Mouse (Mus musculus) urinary bladder, postnatal 0 days (tissue): ENCODE results near the gene Il1rapl2. TPM values are rescaled to one million over a fixed set of nuclear protein-coding genes. Genes with fewer than 3 reads are reported as not detected.

Experiments used
- polyA plus RNA-seq: library from polyadenylated mRNA; unstranded; fragments of >200 nt; fragmentation: Nextera tagmentation; extraction: Ambion mirVana; gene quantifications from 2 replicates; pipeline ENCODE4 v1.2.1, GENCODE M21; 2015

Gene Il1rapl2
- polyA plus RNA-seq = 0.06 and 0.11 TPM in 2 replicates

DNA sequence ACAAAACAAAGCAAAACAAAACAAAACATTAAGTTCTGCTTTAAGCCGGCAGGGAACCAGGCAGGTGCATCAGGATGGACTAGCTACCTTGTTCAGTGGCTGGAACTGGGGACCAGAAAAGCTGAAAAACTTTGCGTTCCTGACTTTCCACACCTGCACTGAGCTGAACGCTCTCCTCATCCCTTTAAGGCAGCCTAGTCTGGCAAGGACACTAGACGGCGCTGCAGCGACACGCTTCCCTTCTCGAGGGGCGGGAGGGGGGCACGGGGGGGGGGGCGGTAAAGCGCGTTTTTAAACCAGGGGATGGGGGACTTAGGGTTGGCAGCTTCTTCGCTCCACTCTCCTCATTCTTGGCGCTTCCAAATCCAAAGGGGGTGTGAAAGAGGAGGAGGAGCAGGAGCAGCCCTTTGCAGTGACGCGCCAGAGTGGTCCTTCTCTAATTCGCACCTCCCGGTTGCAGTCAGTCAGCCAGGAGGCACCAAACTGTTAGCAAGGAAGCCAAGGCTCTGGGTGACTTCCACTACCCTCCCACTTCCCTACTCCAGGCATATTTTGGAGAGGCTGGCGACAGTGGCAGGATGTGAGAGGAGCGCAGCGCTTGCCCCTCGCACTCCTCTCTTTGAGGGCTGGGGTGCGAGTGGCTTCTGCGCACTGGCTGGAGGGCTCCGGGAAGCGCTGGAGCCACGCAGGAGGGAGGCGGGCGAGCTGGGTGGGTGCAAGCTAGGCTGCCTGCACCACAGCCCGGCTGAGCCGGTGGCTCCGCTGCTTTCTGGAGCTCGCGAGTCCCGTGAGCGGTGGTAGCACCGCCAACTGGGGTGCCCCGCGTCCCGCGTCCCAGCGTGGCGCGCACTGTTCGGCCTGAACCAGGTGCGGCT lies at the start of gene Il1rapl2:
TSS of gene Il1rapl2 (plus strand) at position 288 of the 875 bp plus-strand sequence.

DNA sequence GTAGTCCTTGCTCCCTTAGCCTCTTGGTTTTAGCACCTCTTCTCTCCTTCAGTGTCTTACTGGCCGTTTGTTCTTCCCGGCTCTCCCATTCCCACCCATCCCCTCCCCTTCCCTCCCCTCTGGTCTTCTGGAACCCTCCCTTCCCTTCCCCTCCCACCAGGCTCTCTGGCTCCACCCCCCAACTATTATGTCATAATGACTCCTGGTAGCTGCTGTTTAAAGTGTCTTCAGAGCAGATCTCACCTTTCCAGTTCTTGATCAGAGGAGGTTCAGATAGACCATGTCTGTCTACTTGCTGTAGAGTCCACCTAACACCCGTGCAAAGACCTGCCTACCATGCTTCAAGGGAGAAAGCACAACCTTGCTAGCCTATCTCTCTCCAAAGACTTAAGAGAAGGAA lies 639.1 kb downstream of the Il1rapl2 start, which contains the start of gene Tex13a:
TSS of gene Tex13a (minus strand) at position 101 of the 400 bp plus-strand sequence.

